Mouse (Mus musculus): Measurements from ENCODE around the gene Mdk.

- TF ChIP-seq CTCF (IDR thresholded peaks at IDR 0.05; ENCODE audit: insufficient read depth, low read depth, low read length) (no peak), POLR2A (IDR thresholded peaks at IDR 0.05; ENCODE audit: insufficient read depth, low read depth, low read length) (no peak)
These were observed 16.0 kb upstream of the Mdk start for GRCm38 (mm10) chr2:91948151-91948509.

All from olfactory bulb, adult 2 months (tissue).